Mouse (Mus musculus) liver, embryonic 14.5 days (tissue): Measurements from ENCODE around the gene Nhlh2. TPM values are rescaled to one million over a fixed set of nuclear protein-coding genes. Genes with fewer than 3 reads are reported as not detected.

Source experiments
- ATAC-seq: fragments of 200-750 bp; cut with Nextera tagmentation; 2 replicates; pipeline ENCODE4 v1.8.0; 2017; ENCODE audit warnings: moderate number of reproducible peaks, mild to moderate bottlenecking, moderate library complexity; ENCODE audit not compliant: insufficient read depth
- DNase-seq, 3 experiments: peaks; one replicate each; pipeline ENCODE4 v3.0.0-alpha.2; 2012 to 2013; ENCODE audit warnings: low read depth in 3 of 3, low spot score in 3 of 3
- H3K27ac ChIP-seq: fragments of 300-500 bp; sonication (generic); 2 replicates; pipeline ENCODE4 v1.5.1; 2014; ENCODE audit warnings: moderate library complexity, mild to moderate bottlenecking, control low read depth, inconsistent platforms
- H3K27me3 ChIP-seq: fragments of 300-500 bp; sonication (generic); 2 replicates; pipeline ENCODE4 v1.6.1; 2014; ENCODE audit warnings: mild to moderate bottlenecking, low read length, moderate library complexity; ENCODE audit not compliant: control insufficient read depth, insufficient read depth
- H3K36me3 ChIP-seq: fragments of 300-500 bp; sonication (generic); replicated peaks from 2 replicates; pipeline ENCODE4 v1.6.1; 2014; ENCODE audit warnings: low read depth; ENCODE audit not compliant: control insufficient read depth, insufficient read depth
- H3K4me1 ChIP-seq, 2 experiments: fragments of 200-500 bp in 1 of 2; fragments of 300-500 bp in 1 of 2; sonication (generic) in 1 of 2; replicated peaks; 2 replicates each; pipeline ENCODE4 v1.6.1; 2012 to 2014; ENCODE audit warnings: antibody characterized with exemption in 1 of 2, inconsistent platforms in 1 of 2, low read length in 1 of 2; ENCODE audit not compliant: control insufficient read depth in 2 of 2, insufficient read depth in 2 of 2
- H3K4me2 ChIP-seq: fragments of 300-500 bp; sonication (generic); 2 replicates; pipeline ENCODE4 v1.6.1; 2014; ENCODE audit warnings: low read depth, mild to moderate bottlenecking, control low read depth, moderate library complexity
- H3K4me3 ChIP-seq, 2 experiments: fragments of 200-500 bp in 1 of 2; fragments of 300-500 bp in 1 of 2; sonication (generic) in 1 of 2; 2 replicates each; pipeline ENCODE4 v1.5.1; 2012 to 2014; ENCODE audit warnings: low read depth in 2 of 2, low read length in 2 of 2, mild to moderate bottlenecking in 2 of 2, control low read depth in 1 of 2, inconsistent platforms in 1 of 2, moderate library complexity in 1 of 2; ENCODE audit not compliant: insufficient read depth in 1 of 2
- H3K9ac ChIP-seq: fragments of 300-500 bp; sonication (generic); replicated peaks from 2 replicates; pipeline ENCODE4 v1.6.1; 2014; ENCODE audit warnings: mild to moderate bottlenecking, control low read depth, moderate library complexity
- H3K9me3 ChIP-seq: fragments of 300-500 bp; sonication (generic); 2 replicates; pipeline ENCODE4 v1.6.1; 2016; ENCODE audit warnings: low read length, mixed read lengths; ENCODE audit not compliant: control insufficient read depth
- CTCF ChIP-seq: IDR thresholded peaks from 2 replicates; pipeline ENCODE4 v1.5.1; 2016; ENCODE audit warnings: antibody characterized with exemption, low read depth, control low read depth
- EP300 ChIP-seq: IDR thresholded peaks from 2 replicates; pipeline ENCODE4 v1.6.1; 2016; ENCODE audit warnings: antibody characterized with exemption, low read depth
- WGBS: fragments of 180-500 bp; shearing (Covaris S2); extraction: QIAGEN DNeasy Blood & Tissue Kit; methylation state at CpG from one replicate; pipeline ENCODE4 v1.1.7; 2014; ENCODE audit not compliant: insufficient replicate concordance; 5-methylcytosine and 5-hydroxymethylcytosine counted together
- polyA plus RNA-seq, 2 experiments: library from polyadenylated mRNA; depleted of rRNA in 1 of 2; stranded (reverse) in 1 of 2; unstranded in 1 of 2; fragments of >200 nt; fragmentation: Nextera tagmentation in 1 of 2; extraction: Ambion mirVana in 1 of 2; gene quantifications; 2 replicates each; pipeline versions ENCODE4 v1.2.1 to v1.2.3; 2012 to 2014

Gene Nhlh2
- polyA plus RNA-seq, 2 experiments = not detected

- TF ChIP-seq EP300 (no peak), CTCF (no peak)
- H3K4me2 ChIP-seq = no peak overlapping the region
- no peak for ATAC-seq
- H3K27me3 ChIP-seq = no peaks in the 10 kb centered on the region
- no peak overlapping the region for H3K9ac ChIP-seq
- 73% methylated on average over 10 of the region's 10 CpGs for WGBS
- no peaks in the 10 kb centered on the region for H3K36me3 ChIP-seq
- H3K4me3 ChIP-seq = no peak overlapping the region
- no peaks in the 10 kb centered on the region for H3K9me3 ChIP-seq
- H3K4me1 ChIP-seq = no peaks in the 10 kb centered on the region
- DNase-seq = no peak
- H3K27ac ChIP-seq = no peak overlapping the region
Observed at GRCm38 (mm10) chr3:101975337-101975736, 34.5 kb upstream of the Nhlh2 start.

- H3K9me3 ChIP-seq = no peaks in the 10 kb centered on the region
- WGBS = 71% methylated on average over 10 of the region's 10 CpGs
- H3K4me2 ChIP-seq = no peak overlapping the region
- no peaks in the 10 kb centered on the region for H3K27me3 ChIP-seq
- H3K9ac ChIP-seq = no peak overlapping the region
- ATAC-seq (no peak), DNase-seq (no peak)
- H3K36me3 ChIP-seq = no peaks in the 10 kb centered on the region
- H3K27ac ChIP-seq = no peak overlapping the region
- no peak for TF ChIP-seq CTCF
- TF ChIP-seq EP300 = no peak
- H3K4me3 ChIP-seq = no peak overlapping the region
- H3K4me1 ChIP-seq = no peaks in the 10 kb centered on the region
Observed at GRCm38 (mm10) chr3:101978299-101978994, 31.4 kb upstream of the Nhlh2 start.

GRCm38 (mm10) chr3:101983917-101984316, 26.0 kb upstream of the Nhlh2 start:
- no peak overlapping the region for H3K9ac ChIP-seq
- H3K4me2 ChIP-seq = no peak overlapping the region
- no peak for TF ChIP-seq CTCF
- TF ChIP-seq EP300 = no peak
- no peaks in the 10 kb centered on the region for H3K36me3 ChIP-seq
- no peaks in the 10 kb centered on the region for H3K27me3 ChIP-seq
- no peaks in the 10 kb centered on the region for H3K9me3 ChIP-seq
- no peak for ATAC-seq
- no peaks in the 10 kb centered on the region for H3K4me1 ChIP-seq
- 41% methylated on average over 4 of the region's 4 CpGs for WGBS
- H3K4me3 ChIP-seq = no peak overlapping the region
- DNase-seq = no peak
- H3K27ac ChIP-seq = no peak overlapping the region

GRCm38 (mm10) chr3:101985634-101986033, 24.2 kb upstream of the Nhlh2 start:
- 60% methylated on average over 8 of the region's 8 CpGs for WGBS
- H3K4me3 ChIP-seq = no peak overlapping the region
- no peak overlapping the region for H3K27ac ChIP-seq
- no peak overlapping the region for H3K4me2 ChIP-seq
- TF ChIP-seq EP300 (no peak), CTCF (no peak)
- DNase-seq = no peak
- ATAC-seq = no peak
- H3K36me3 ChIP-seq = no peaks in the 10 kb centered on the region
- no peaks in the 10 kb centered on the region for H3K27me3 ChIP-seq
- H3K9me3 ChIP-seq = no peaks in the 10 kb centered on the region
- no peaks in the 10 kb centered on the region for H3K4me1 ChIP-seq
- H3K9ac ChIP-seq = no peak overlapping the region

- Histone ChIP-seq H3K27ac (no peak overlapping the region), H3K4me2 (no peak overlapping the region), H3K4me3 (no peak overlapping the region), H3K9ac (no peak overlapping the region), H3K27me3 (no peaks in the 10 kb centered on the region), H3K36me3 (no peaks in the 10 kb centered on the region), H3K9me3 (no peaks in the 10 kb centered on the region), H3K4me1 (no peaks in the 10 kb centered on the region)
- WGBS = 44% methylated on average over 3 of the region's 3 CpGs
- ATAC-seq (no peak), DNase-seq (no peak)
- TF ChIP-seq CTCF (no peak), EP300 (no peak)
Observed at GRCm38 (mm10) chr3:101990136-101990535, 19.7 kb upstream of the Nhlh2 start.
